Mouse (Mus musculus) retina, adult 2 months (tissue): ENCODE results near the gene Lrrc23.
A peak's percentile ranks its signal among the peaks of the same experiment; 100 is the strongest.
"Not testable (repeated sequence)": the region's sequence is repeated elsewhere in the genome, so short reads cannot be mapped to it uniquely, and the experiment has no call there.

ENCODE experiments used
- DNase-seq: peaks from one replicate; pipeline ENCODE4 v3.0.0-alpha.2; 2012; ENCODE audit warnings: low read depth, low spot score

Gene Lrrc23

DNA sequence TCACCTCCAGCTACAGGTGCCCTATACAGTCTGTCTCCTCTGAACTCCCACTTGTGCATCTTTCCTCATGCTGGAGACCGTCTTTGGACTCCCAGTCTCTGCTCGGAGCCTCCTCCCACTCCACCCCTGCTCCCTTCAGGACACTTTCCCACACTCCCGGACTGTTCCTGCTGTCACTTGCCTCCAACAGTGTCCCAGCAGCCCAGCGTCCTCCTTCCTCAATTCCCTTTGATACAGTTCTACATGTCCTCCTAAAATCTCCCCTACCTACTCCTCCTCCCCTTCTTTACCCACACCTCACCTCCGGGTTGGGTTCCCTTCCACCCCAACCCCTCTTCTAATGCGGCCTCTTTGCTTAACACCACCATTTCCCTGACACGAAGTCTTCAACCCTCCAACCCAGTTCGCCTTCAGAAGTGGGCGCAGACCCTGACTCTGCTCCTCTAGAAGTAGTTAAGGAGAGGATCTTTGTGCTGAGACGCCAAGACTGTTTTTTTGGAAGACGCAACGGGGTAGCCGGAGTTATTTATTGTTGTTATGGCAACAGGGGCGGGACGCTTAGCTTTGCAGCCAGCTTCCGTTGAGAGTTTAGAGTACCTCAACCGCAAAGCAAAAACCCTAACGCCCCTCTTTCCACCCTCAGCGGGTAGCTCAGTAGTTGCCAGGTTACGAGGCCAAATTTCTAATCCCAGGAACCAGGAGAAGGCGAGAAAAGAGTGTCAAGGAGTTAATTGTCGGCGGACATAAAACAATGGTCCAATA lies at the start of gene Lrrc23:
Gene Lrrc23 (minus strand): TSS at position 506 of the 762 bp plus-strand sequence.
- DNase-seq = no peak

DNA sequence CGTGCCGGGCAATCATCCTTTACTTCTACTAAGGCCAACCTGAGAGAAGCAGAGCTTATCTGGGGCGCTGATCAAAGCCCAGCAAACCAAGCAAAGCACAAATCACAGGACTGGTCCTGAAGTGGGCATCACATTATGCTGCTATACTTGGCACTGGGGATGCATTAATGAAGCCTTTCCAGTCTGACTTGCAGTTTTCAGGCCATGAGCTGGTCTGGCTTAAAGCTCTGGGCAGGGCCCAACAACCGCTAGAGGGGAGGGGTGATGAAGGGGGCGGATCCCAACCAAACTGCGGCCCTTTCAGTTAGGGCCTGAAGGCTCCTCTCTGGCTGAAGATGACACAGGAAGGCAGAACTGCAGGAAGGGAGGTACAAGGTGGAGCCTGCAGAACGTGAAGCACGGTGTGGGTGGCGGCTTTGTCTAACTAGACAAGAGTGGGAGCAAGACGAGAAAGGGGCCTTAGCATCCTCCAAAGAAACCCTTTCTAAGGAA lies 48.6 kb upstream of the Lrrc23 start:
- DNase-seq = no peak

GRCm38 (mm10) chr6:124822049-124822448 lies 42.5 kb upstream of the Lrrc23 start:
- DNase-seq = no peak

- DNase-seq = no peak
Observed at GRCm38 (mm10) chr6:124820891-124821290, 41.4 kb upstream of the Lrrc23 start.

- no peak for DNase-seq
Observed at GRCm38 (mm10) chr6:124817971-124818370, 38.4 kb upstream of the Lrrc23 start.

- no peak for DNase-seq
Observed at GRCm38 (mm10) chr6:124817563-124817962, 38.0 kb upstream of the Lrrc23 start.

- DNase-seq = no peak
Observed at GRCm38 (mm10) chr6:124817125-124817524, 37.6 kb upstream of the Lrrc23 start.

DNA sequence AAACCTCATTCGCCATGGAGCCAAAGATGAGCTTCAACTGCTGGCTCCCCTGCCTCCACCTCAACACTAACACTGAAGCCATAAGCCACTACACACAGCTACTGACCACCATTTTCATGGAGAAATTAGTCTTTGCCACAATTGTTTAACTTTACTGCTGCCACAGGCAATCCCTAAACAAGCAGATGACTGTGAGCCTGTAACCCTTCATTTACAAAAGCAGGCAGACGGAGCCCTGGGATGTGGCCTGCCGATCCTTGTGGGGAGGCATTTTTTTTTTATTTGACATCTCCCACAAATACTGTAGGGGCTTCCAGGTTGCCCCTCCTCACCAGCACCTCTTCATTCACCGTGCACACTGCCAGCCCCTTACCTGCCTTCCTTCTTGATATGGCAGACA lies 37.1 kb upstream of the Lrrc23 start:
- DNase-seq = no peak

GRCm38 (mm10) chr6:124814858-124815774 lies 35.6 kb upstream of the Lrrc23 start:
- no peak for DNase-seq

DNA sequence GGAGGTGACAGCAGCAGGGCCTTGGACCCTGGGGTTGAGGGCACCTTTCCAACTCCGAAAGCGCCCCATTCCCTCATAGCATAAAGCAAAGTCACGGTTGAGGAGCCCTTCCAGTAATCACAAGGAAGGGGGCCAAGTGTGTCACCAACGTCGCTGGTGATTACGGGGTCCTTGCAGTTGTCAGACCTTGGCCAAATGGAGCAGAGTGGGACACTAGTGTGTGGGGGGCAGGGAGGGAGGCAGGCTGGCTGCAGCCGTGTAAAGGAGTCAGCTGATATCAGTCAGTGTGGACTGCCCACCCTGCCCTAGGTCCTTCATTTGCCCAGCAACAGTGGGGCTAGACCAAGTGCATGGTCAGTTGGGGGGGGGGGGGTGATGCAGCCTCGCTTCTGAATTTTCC lies 34.9 kb upstream of the Lrrc23 start:
- DNase-seq = no peak

GRCm38 (mm10) chr6:124813933-124814332 lies 34.4 kb upstream of the Lrrc23 start, which contains the start of gene Tpi1:
TSS of gene Tpi1 (minus strand) at chr6:124814296.
- peak; percentile 82 for DNase-seq

DNA sequence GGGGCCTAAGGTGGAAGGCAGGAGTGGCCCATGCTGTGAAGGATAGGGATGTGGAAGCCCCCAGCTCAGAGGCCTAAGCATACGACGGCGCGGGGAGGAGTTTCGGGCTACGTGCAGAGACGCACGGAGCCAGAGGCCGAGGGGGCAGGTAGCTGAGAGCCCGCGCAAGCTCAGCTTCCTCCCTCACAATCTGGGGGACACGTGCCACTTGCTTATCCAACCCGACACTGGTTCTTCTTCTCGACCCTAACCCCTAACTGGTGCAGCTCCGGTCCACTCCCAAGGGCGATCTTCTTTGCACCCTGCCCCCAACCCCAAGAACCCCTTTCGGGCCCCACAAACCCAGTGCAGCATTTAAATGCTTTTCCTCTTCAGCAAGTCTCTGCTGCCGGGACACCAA lies 34.0 kb upstream of the Lrrc23 start:
- peak; percentile 63 for DNase-seq

DNA sequence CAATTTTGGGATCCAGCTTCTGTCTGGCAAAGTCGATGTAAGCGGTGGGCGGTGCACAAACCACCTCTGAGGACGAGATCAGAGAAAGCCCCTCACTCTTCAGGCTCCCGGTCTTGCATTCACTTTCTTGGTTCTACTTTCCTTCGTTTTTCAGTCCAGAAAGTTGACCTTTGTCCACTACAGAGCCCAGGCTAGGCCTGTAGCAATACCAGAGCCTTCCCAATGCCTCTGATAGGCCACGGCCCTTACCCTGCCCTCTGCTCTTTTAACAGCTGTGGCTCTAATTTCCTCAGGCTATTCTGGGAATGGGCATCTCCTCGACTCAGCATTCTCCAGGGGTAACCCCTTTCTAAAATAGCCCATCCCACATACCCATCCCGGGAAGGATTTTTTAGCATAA lies 33.3 kb upstream of the Lrrc23 start:
- DNase-seq = no peak

DNA sequence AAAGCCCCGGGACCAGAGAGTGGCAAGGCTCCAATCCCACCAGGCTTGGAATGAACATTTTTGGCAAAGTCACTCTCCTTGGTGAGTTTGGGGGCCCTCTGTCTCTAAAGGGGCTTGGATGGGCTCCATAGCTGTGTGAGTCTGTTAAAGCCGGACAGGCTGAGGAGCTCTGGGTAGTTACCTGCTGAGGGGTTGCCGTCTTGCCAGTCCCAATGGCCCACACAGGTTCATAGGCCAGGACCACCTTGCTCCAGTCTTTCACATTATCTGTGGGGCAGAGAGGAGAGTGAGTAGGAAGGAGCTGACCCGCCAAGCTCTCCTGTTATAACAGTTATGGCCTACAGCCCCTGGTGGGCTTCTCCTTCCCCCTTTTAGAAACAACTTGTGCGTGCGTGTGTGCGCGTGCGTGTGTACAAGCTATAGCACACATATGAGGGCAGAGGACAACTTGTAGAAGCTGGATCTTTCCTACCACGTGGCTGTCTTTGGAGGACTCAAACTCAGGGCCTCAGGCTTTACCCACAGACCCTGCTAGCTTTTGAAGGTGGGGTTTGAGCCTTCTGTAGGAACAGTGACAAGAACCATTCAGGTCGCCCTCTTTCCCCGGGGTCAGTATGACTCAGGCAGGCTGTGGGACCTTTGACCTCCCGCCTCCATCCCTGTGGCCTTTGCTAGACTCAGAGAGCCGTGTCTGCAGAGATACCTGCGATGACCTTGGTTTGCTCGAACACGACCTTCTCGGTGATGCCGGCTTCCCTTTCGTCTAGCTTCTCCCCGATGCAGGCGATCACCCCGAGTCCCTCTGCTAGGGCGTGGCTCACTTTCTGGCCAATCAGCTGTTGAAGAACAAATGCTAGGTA lies 32.4 kb upstream of the Lrrc23 start:
- DNase-seq = no peak

DNA sequence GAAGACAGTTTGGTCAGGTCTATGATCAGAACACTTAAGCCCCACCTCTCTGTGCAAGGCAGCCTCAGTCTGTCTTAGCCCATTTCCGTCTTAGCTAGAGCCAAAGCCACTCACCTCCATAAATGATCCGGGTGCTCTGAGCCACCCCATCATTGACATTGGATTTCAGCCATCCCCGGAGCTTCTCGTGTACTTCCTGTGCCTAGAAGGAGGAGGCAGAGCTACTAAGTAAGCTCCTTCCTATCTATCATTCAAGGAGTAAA lies 31.8 kb upstream of the Lrrc23 start:
- no peak for DNase-seq

GRCm38 (mm10) chr6:124810566-124811402 lies 31.3 kb upstream of the Lrrc23 start:
- DNase-seq = not testable (repeated sequence)

GRCm38 (mm10) chr6:124809775-124810538 lies 30.4 kb upstream of the Lrrc23 start:
- DNase-seq = no peak

DNA sequence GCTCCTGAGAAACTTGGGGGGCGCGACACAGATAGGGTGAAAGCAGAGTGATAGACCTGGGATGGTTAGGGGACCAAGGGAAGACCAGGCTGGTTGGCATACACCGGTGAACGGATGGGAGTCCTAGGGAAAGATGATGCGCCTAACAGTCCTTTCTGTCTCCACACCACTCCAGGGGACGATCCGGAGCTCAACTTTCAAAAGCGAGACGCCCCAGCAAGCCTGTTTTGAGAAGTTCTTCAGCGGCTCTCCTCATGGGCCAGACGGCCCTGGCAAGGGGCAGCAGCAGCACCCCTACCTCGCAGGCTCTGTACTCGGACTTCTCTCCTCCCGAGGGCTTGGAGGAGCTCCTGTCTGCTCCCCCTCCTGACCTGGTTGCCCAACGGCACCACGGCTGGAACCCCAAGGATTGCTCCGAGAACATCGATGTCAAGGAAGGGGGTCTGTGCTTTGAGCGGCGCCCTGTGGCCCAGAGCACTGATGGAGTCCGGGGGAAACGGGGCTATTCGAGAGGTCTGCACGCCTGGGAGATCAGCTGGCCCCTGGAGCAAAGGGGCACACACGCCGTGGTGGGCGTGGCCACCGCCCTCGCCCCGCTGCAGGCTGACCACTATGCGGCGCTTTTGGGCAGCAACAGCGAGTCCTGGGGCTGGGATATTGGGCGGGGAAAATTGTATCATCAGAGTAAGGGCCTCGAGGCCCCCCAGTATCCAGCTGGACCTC lies 29.7 kb upstream of the Lrrc23 start:
- peak; percentile 57 for DNase-seq

GRCm38 (mm10) chr6:124808358-124809012 lies 29.0 kb upstream of the Lrrc23 start, which contains the start of gene Spsb2:
TSS of gene Spsb2 (plus strand) at chr6:124808661.
- DNase-seq = no peak
